Mouse (Mus musculus): ENCODE data around the gene Dlx6.

GRCm38 (mm10) chr6:6867031-6867430, 3.9 kb downstream of the Dlx6 start:
- TF ChIP-seq ZC3H11A (IDR thresholded peaks at IDR 0.05; ENCODE audit: borderline replicate concordance, low read depth, low read length) (no peak), HCFC1 (IDR thresholded peaks at IDR 0.05; ENCODE audit: borderline replicate concordance, insufficient read depth, low read length) (no peak)
